Mouse (Mus musculus) lung, postnatal 0 days (tissue): ENCODE data around the gene Tnfsf15.

Source experiments
- CTCF ChIP-seq: IDR thresholded peaks from 2 replicates; pipeline ENCODE4 v1.5.1; 2016; ENCODE audit warnings: antibody characterized with exemption, mild to moderate bottlenecking
- EP300 ChIP-seq: IDR thresholded peaks from 2 replicates; pipeline ENCODE4 v1.6.1; 2016; ENCODE audit warnings: antibody characterized with exemption, mild to moderate bottlenecking, control low read depth

- TF ChIP-seq CTCF (no peak), EP300 (no peak)
These were observed 18.2 kb downstream of the Tnfsf15 start for GRCm38 (mm10) chr4:63726727-63727126.
